Mouse (Mus musculus) cerebellum, adult 2 months (tissue): Measurements from ENCODE around the gene Gmeb1.

Experiments used
- CTCF ChIP-seq: fragments of 200-500 bp; IDR thresholded peaks from 2 replicates; pipeline ENCODE4 v1.5.1; 2011; ENCODE audit warnings: low read depth, mild to moderate bottlenecking, control low read depth, low read length, moderate library complexity, borderline replicate concordance; ENCODE audit not compliant: insufficient read depth
- POLR2A ChIP-seq: fragments of 200-500 bp; IDR thresholded peaks from 2 replicates; pipeline ENCODE4 v1.6.1; 2011; ENCODE audit warnings: low read length, control low read depth, borderline replicate concordance; ENCODE audit not compliant: insufficient read depth

- peak; percentile 100 for TF ChIP-seq POLR2A
- peak; percentile 15; the same call in 1 of the 2 replicates for TF ChIP-seq CTCF
Observed at GRCm38 (mm10) chr4:132269740-132270560, 8.5 kb upstream of the Gmeb1 start.
